Mouse (Mus musculus) heart, postnatal 0 days (tissue): ENCODE data around the gene Itpr2. TPM values are rescaled to one million over a fixed set of nuclear protein-coding genes. Genes with fewer than 3 reads are reported as not detected.

Experiments
- ATAC-seq: fragments of 200-750 bp; cut with Nextera tagmentation; 2 replicates; pipeline ENCODE4 v1.8.0; 2017; ENCODE audit warnings: low read depth, moderate number of reproducible peaks, moderate library complexity; ENCODE audit not compliant: insufficient read depth
- DNase-seq: peaks from one replicate; pipeline ENCODE4 v3.0.0-alpha.2; 2016; ENCODE audit warnings: low spot score
- H3K27ac ChIP-seq: fragments of 300-500 bp; sonication (generic); 2 replicates; pipeline ENCODE4 v1.5.1; 2014; ENCODE audit warnings: low read depth, mild to moderate bottlenecking
- H3K27me3 ChIP-seq: fragments of 300-500 bp; sonication (generic); 2 replicates; pipeline ENCODE4 v1.6.1; 2014; ENCODE audit warnings: low read length, mixed read lengths; ENCODE audit not compliant: control insufficient read depth, insufficient read depth
- H3K36me3 ChIP-seq: fragments of 300-500 bp; sonication (generic); replicated peaks from 2 replicates; pipeline ENCODE4 v1.6.1; 2014; ENCODE audit warnings: low read length, mixed read lengths; ENCODE audit not compliant: control insufficient read depth, insufficient read depth
- H3K4me1 ChIP-seq: fragments of 300-500 bp; sonication (generic); 2 replicates; pipeline ENCODE4 v1.6.1; 2014; ENCODE audit warnings: antibody characterized with exemption; ENCODE audit not compliant: control insufficient read depth, insufficient read depth
- H3K4me2 ChIP-seq: fragments of 300-500 bp; sonication (generic); 2 replicates; pipeline ENCODE4 v1.6.1; 2014; ENCODE audit warnings: low read depth, mild to moderate bottlenecking, low read length, moderate library complexity
- H3K4me3 ChIP-seq: fragments of 300-500 bp; sonication (generic); 2 replicates; pipeline ENCODE4 v1.5.1; 2014; ENCODE audit warnings: low read depth, low read length
- H3K9ac ChIP-seq: fragments of 300-500 bp; sonication (generic); replicated peaks from 2 replicates; pipeline ENCODE4 v1.6.1; 2014; ENCODE audit warnings: low read depth, low read length, mixed read lengths
- H3K9me3 ChIP-seq: fragments of 300-500 bp; sonication (generic); replicated peaks from 2 replicates; pipeline ENCODE4 v1.6.1; 2016; ENCODE audit warnings: low read length; ENCODE audit not compliant: control insufficient read depth
- CTCF ChIP-seq: IDR thresholded peaks from 2 replicates; pipeline ENCODE4 v1.5.1; 2016; ENCODE audit warnings: antibody characterized with exemption, control low read depth, low read depth
- EP300 ChIP-seq: IDR thresholded peaks from 2 replicates; pipeline ENCODE4 v1.6.1; 2016; ENCODE audit warnings: antibody characterized with exemption, low read depth
- WGBS: fragments of 180-500 bp; shearing (Covaris S2); extraction: QIAGEN DNeasy Blood & Tissue Kit; methylation state at CpG from one replicate; pipeline ENCODE4 v1.1.7; 2014; 5-methylcytosine and 5-hydroxymethylcytosine counted together
- polyA plus RNA-seq: library from polyadenylated mRNA; unstranded; fragments of >200 nt; fragmentation: Nextera tagmentation; extraction: Ambion mirVana; gene quantifications from 2 replicates; pipeline ENCODE4 v1.2.1, GENCODE M21; 2015
- total RNA-seq: library from RNA; depleted of rRNA; stranded (reverse); fragments of >200 nt; gene quantifications from 2 replicates; pipeline ENCODE4 v1.2.3, GENCODE M21; 2014; ENCODE audit warnings: low replicate concordance

The Itpr2 gene
- total and polyA plus RNA-seq, 2 experiments from 2014 or later, result 26.5 to 59.5 TPM

DNA sequence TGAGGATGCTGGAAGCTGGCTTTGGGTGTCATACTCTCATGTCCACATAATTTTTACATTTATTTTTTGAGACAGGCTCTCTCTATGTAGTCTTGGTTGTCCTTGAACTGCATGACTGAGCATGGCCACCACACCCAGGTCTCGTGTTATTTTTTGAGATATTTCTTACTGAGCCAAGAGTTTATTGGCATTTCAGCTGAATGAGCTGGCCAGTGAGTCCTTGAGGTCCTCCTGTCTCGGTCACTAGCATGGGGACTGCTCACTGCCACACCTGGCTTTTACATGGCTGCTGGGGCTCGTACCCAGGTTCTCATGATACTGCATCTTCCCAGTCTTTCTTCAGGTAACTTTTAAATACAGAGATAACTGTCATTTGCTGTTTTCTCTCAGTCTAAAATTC is 38.4 kb upstream of the Itpr2 start:
- 86% methylated on average over 3 of the region's 3 CpGs for WGBS
- H3K27me3 ChIP-seq, result no peaks in the 10 kb centered on the region
- no peak for ATAC-seq

GRCm38 (mm10) chr6:146538661-146539060 is 36.6 kb upstream of the Itpr2 start:
- no peak for ATAC-seq
- no peak overlapping the region for H3K4me3 ChIP-seq
- DNase-seq, result peak; percentile 38
- H3K9me3 ChIP-seq, result no peaks in the 10 kb centered on the region
- no peaks in the 10 kb centered on the region for H3K27me3 ChIP-seq
- TF ChIP-seq CTCF (no peak), EP300 (no peak)
- H3K36me3 ChIP-seq, result no peaks in the 10 kb centered on the region
- peak overlapping the region; percentile 28; the same call in 1 of the 2 replicates for H3K27ac ChIP-seq
- no peak overlapping the region for H3K4me2 ChIP-seq
- H3K9ac ChIP-seq, result no peak overlapping the region
- no peaks in the 10 kb centered on the region for H3K4me1 ChIP-seq
- WGBS, result 36% methylated on average over 4 of the region's 4 CpGs

More for the DNA sequence above, 38.4 kb upstream of the Itpr2 start:
- H3K9ac ChIP-seq, result no peak overlapping the region
- no peak overlapping the region for H3K4me3 ChIP-seq
- no peak overlapping the region for H3K27ac ChIP-seq
- peaks cover 5% of the 10 kb centered on the region for H3K4me1 ChIP-seq
- no peak overlapping the region for H3K4me2 ChIP-seq
- no peak for DNase-seq
- TF ChIP-seq EP300 (no peak), CTCF (no peak)
- no peaks in the 10 kb centered on the region for H3K36me3 ChIP-seq
- H3K9me3 ChIP-seq, result no peaks in the 10 kb centered on the region

- ATAC-seq, result no peak
- 0 out of 2 replicates have a peak overlapping the region, but pooled peaks have one; percentile 28 for H3K27ac ChIP-seq
- 45% methylated on average over 2 of the region's 2 CpGs for WGBS
- TF ChIP-seq EP300 (no peak), CTCF (no peak)
- no peak overlapping the region for H3K9ac ChIP-seq
- H3K27me3 ChIP-seq, result no peaks in the 10 kb centered on the region
- no peaks in the 10 kb centered on the region for H3K36me3 ChIP-seq
- H3K4me3 ChIP-seq, result no peak overlapping the region
- no peaks in the 10 kb centered on the region for H3K4me1 ChIP-seq
- no peak for DNase-seq
- H3K4me2 ChIP-seq, result no peak overlapping the region
- no peaks in the 10 kb centered on the region for H3K9me3 ChIP-seq
These were observed 36.0 kb upstream of the Itpr2 start for GRCm38 (mm10) chr6:146538071-146538470.

DNA sequence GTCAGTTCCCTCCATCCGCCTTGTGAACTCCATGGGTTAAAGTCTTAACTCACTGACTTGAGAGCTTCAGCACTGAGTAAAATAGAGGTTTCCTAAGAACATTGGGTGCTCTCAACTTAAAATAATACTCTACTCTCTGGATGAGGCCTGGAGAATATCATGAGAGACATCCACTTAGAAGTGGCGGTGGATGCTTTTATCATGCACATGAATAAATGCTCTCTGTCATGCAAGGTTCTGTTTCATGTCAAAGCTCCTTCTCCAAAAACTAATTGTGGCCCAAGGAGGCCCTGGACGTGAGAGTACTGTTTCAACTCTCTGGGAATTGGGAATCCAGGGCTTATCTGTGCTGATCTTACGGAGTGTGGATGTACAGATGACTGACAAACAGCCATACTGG is 35.1 kb upstream of the Itpr2 start:
- WGBS, result 46% methylated on average over 4 of the region's 4 CpGs
- ATAC-seq, result peak; percentile 47; the same call in 1 of the 2 replicates
- H3K4me2 ChIP-seq, result no peak overlapping the region
- no peaks in the 10 kb centered on the region for H3K9me3 ChIP-seq
- no peak for TF ChIP-seq EP300
- no peak for TF ChIP-seq CTCF
- H3K27ac ChIP-seq, result 0 out of 2 replicates have a peak overlapping the region, but pooled peaks have one; percentile 12
- no peak overlapping the region for H3K9ac ChIP-seq
- no peaks in the 10 kb centered on the region for H3K27me3 ChIP-seq
- no peaks in the 10 kb centered on the region for H3K36me3 ChIP-seq
- no peaks in the 10 kb centered on the region for H3K4me1 ChIP-seq
- no peak overlapping the region for H3K4me3 ChIP-seq
- DNase-seq, result no peak

DNA sequence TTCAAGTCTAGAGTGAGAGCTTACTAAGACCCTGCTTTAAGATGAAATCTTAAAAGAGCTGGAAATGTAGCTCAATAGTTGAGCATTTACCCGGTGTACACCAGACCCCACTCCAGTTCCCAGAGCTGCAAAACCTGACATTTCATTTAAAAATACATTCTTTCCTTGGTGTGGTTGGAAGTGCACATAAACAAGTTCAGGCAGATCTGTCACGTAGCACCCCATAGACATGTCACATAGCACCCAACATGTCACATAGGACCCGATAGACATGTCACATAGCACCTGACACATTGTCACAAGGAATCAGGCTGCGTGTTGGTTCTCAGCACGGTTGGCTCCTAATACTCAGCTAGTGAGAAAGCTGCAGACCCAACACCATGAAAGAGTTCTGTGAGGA is 33.5 kb upstream of the Itpr2 start:
- Histone ChIP-seq H3K36me3 (no peaks in the 10 kb centered on the region), H3K4me1 (no peaks in the 10 kb centered on the region), H3K9me3 (no peaks in the 10 kb centered on the region), H3K4me3 (no peak overlapping the region), H3K9ac (no peak overlapping the region), H3K27ac (no peak overlapping the region), H3K27me3 (no peaks in the 10 kb centered on the region), H3K4me2 (no peak overlapping the region)
- DNase-seq (no peak), ATAC-seq (no peak)
- no peak for TF ChIP-seq CTCF
- no peak for TF ChIP-seq EP300
- WGBS, result 73% methylated on average over 5 of the region's 5 CpGs

DNA sequence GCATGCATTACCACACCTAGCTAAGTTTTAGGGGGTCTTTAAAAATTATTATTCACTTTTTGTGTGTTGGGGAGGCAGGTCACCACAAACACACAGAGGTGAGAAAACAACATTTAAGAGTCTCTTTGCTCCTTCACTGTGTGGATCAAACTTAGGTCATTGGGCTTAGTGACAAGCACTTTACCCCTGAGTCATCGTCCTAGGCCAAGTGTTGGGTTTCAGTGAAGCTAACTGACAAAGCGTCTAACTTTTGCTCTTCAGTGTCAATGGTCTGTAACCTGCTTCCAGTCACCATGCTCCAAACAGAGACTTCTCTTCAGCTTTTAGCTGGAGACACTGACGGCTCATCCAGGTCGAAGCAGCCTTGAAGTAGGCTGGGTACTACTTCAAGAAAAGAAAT is 31.1 kb upstream of the Itpr2 start:
- no peaks in the 10 kb centered on the region for H3K36me3 ChIP-seq
- no peak overlapping the region for H3K27ac ChIP-seq
- no peak for DNase-seq
- H3K9me3 ChIP-seq, result no peaks in the 10 kb centered on the region
- no peak for TF ChIP-seq EP300
- TF ChIP-seq CTCF, result no peak
- no peak overlapping the region for H3K4me2 ChIP-seq
- no peaks in the 10 kb centered on the region for H3K4me1 ChIP-seq
- no peak overlapping the region for H3K9ac ChIP-seq
- no peak for ATAC-seq
- WGBS, result 82% methylated on average over 4 of the region's 4 CpGs
- no peaks in the 10 kb centered on the region for H3K27me3 ChIP-seq
- no peak overlapping the region for H3K4me3 ChIP-seq
